Mouse (Mus musculus) megakaryocyte progenitor cell, adult 5-6 weeks (primary cell): ENCODE data around the gene Gm28047. TPM values are rescaled to one million over a fixed set of nuclear protein-coding genes. Genes with fewer than 3 reads are reported as not detected.

Experiments used
- ATAC-seq: replicated peaks from 2 replicates; pipeline ENCODE4 v1.8.0; 2016; ENCODE audit warnings: mild to moderate bottlenecking, moderate TSS enrichment, inconsistent platforms; ENCODE audit not compliant: poor library complexity
- total RNA-seq, 2 experiments: library from RNA; stranded (forward) in 1 of 2; stranded (reverse) in 1 of 2; fragments of 157-497, 149-512 nt in 1 of 2; fragments of 200-1000 nt in 1 of 2; gene quantifications; 2 replicates each; pipeline versions ENCODE4 v1.2.3 to v1.2.4; 2015 to 2017

The Gm28047 gene
- total RNA-seq, 2 experiments from 2014 or later, result not detected

GRCm38 (mm10) chr15:102555581-102555980 is 69.3 kb downstream of the Gm28047 start:
- ATAC-seq, result no peak

DNA sequence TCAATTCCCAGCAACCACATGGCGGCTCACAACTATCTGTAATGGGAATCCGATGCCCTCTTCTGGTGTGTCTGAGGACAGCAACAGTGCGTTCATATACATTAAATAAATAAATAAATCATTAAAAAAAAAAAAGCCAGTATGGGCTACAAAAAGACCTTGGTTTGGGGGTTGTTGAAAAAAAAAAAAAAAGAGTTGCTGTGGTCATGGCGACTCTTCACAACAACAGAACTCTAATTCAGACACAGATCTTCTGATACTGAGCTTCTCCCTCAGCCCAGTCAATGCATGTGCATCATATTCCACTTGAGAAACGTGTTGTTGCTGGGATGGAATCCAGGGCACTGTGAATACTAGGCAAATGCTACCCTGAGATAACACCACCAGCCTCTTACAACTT is 72.3 kb downstream of the Gm28047 start:
- no peak for ATAC-seq

- no peak for ATAC-seq
Observed at GRCm38 (mm10) chr15:102547478-102547877, 77.4 kb downstream of the Gm28047 start.

GRCm38 (mm10) chr15:102546677-102547427 is 78.0 kb downstream of the Gm28047 start:
- ATAC-seq, result no peak

DNA sequence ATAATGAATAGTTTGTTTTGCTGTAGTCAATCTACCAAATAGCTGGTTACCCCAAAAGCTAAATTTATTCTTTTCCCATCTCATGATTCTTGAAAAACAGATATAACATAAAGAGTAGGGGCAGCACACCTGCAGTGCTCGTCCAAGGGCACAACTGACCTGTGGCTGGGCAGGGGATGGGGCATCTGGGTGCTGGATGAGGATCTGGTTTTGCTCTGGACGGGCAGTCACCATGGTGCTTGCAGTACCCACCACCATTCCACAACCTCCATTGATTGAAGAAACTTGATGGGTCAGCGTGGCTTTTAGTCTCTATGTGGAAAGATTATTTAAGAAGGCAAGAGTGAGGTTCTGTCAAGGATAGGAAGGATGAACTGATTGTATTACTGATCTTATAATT is 78.6 kb downstream of the Gm28047 start:
- ATAC-seq, result no peak

DNA sequence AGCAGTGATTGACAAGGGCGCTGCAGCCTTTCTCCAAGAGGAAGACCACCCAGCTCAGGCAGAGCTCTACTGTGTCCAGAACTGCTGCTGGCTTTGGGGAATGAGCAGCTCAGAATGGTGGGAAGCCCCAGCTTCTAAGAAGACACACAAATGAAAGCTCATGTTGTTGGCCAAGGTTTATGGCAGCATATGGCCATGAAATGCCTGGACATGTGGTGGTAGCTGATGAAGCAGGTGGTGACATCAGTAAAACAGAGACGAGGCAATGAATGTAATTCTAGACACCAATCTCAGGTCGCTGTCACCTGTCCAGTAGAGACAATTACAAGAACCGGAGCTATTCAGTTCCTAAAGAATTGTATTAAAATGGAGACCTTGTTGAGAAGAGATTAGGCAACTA is 80.1 kb downstream of the Gm28047 start:
- no peak for ATAC-seq

DNA sequence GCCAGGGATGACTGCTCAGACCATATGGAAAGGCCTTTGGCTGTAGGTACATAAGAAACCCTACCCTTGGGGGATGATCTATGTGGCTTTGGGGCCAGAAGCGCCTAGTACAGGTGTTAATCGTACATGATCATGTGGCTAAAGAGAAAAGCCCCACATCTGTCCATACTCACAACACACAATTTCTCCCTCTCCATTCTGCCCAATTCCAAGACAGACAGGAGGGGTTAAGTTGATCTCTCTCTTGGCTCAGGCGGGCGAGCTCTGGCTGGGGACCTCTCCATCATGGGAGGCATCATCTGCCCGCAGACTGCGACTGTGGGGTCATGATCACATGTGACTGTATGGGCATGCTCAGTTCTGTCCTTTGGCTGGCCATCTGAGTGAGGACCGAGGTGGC is 90.9 kb downstream of the Gm28047 start:
- no peak for ATAC-seq

DNA sequence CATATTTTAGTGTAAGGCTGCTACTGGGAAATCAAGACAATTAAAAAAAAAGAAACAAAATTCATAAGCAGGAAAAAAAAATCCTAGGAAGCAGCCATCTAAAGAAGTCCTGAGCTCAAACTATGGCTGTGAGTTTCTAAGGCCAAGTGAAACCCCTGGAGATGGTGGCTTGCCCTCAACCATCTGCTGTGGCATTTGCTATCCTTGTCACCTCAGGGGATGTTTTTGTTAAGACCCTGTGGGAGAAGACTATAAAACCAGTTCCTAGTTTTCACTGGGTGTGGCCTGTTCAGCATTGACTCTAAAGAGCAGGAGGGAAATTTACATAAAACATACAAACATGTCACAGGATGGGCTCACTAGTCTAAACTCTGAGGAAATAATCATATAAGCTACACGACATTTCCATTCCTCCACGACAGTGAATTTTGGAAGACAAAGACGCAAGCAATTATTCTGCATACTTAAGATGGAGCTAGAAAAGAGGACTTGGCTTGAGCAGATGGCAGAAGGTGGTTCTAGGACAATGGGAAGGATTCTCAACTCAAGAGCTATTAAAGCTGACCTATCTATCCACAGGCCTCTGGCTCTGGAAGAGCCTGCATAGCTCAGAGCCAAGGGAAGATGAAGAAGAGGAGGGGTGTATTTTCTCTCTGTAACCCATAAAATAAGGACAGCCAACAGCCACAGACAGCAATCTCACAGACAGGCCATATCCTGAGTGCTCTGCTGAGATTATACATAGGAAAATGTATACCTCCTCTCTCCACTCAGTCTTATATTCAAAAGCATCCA is 92.6 kb downstream of the Gm28047 start:
- no peak for ATAC-seq

DNA sequence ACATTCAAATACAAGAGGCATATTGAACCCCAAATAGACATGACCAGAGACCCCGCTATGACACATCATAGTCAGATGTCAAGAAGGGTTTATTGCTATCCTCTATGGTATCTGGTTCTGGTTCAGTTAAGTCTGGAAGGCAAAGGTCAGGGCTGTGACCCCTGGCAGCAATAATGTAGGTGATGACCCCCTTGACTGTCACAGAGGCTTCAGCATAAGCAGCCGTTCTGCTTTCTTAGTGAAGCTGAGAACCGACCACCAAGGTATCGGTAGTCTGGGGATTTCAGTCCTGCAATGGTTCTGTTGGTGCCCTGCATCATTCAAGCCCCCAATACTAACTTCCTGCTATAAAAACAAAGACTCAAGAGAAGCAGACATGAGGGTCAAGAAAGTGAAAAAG is 93.3 kb downstream of the Gm28047 start:
- no peak for ATAC-seq

DNA sequence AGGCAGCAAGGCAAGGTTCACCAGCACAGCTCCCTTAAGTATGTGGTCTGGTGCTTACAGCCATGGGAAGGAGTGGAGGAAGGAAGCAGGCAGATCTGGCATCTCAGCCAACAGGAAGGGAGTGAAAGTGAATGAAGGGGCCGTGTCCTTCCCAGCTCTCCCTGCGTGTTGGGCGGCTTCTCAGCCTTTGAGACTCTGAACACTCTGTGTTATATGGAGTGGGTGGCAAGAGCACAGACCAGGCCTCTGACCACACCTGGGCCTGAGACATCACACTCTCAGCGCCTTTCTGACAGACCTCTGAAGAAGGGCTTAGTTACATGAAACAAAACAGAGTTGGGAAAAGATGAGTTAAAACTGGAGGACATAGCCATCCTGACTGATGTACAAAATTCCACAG is 94.3 kb downstream of the Gm28047 start:
- no peak for ATAC-seq

DNA sequence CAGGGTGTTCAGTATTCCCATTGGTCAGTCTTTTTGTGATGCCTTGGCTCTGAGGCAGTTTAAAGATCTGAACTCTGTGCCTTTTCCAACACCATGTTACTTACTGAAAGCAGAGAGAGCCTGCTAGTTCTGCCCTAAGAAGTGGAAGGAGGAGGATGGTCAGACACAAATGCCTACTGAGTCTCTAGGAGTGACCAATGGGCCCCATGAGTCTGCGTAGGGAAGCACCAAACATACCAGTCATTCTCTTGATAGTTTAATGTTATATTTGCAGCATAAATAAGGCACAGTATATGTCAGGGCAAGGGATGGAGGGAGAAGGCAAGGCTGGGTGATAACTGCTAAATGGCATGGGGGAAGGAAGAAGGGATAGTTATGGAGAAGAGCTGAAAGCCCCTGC is 96.5 kb downstream of the Gm28047 start:
- ATAC-seq, result no peak

- ATAC-seq, result peak; percentile 70
Observed at GRCm38 (mm10) chr15:102527936-102528335, 96.9 kb downstream of the Gm28047 start.

DNA sequence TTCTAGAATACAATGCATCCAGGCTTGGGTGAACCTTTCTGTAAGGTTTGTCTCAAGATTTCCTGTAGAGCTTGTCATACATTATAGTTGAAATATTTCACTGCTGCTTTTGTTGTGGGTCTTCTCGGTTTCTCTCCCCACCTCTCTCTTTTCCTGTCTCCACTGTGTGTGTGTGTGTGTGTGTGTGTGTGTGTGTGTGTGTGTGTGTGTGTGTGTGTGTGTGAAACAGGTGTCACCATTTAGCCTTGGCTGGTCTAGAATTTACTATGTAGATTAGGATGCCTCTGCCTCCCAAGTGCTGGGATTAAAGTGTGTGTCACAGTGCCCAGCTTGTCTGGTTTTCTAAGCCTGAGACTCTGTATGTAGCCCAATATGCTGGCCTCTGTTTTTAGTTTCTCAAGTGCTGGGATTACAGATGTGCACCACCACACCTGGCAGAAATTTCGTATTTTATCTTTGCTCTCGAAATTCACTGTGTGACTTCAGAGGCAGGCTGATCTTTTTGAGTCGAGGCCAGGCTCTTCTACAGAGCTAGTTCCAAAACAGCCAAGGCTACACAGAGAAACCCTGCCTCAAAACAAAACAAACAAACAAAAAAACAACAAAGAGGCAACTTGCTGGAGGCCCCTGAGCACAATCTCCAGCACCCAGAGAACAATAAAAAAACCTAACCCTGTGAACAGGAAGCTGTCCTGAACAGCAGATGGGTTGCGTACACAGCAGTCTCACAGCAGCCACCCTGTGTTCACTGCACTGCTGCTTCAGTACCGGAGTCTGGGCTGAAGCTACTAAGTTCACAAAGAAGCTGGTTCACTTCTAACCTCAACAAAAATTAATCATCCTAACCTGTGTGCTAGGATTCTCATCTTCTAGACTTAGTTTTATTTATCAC is 98.5 kb downstream of the Gm28047 start:
- ATAC-seq, result no peak

GRCm38 (mm10) chr15:102524892-102525485 is 99.9 kb downstream of the Gm28047 start, which contains the start of gene Npff:
Gene Npff, minus strand, starts transcription at chr15:102524942.
- ATAC-seq, result peak; percentile 91

DNA sequence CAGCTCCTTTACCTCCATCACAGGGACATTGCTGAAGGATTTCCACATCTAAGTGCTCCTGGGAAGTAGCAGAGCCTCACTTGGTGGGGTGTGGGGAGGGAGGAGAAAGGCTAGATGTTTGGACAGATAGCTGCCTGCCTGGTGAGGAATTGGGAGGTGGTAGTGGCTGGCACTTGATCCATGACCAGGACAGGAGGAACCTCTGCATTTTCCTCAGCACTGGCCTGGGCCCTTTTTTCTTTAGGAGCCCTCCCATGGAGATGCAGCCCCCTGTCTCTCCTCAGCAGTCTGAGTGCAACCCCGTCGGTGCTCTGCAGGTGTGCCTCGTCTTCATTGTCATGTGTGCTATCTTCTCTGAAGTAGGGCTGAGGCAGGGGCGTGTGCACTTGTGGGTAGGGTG is 103.4 kb downstream of the Gm28047 start:
- ATAC-seq, result no peak

GRCm38 (mm10) chr15:102520416-102520815 is 104.5 kb downstream of the Gm28047 start:
- no peak for ATAC-seq

DNA sequence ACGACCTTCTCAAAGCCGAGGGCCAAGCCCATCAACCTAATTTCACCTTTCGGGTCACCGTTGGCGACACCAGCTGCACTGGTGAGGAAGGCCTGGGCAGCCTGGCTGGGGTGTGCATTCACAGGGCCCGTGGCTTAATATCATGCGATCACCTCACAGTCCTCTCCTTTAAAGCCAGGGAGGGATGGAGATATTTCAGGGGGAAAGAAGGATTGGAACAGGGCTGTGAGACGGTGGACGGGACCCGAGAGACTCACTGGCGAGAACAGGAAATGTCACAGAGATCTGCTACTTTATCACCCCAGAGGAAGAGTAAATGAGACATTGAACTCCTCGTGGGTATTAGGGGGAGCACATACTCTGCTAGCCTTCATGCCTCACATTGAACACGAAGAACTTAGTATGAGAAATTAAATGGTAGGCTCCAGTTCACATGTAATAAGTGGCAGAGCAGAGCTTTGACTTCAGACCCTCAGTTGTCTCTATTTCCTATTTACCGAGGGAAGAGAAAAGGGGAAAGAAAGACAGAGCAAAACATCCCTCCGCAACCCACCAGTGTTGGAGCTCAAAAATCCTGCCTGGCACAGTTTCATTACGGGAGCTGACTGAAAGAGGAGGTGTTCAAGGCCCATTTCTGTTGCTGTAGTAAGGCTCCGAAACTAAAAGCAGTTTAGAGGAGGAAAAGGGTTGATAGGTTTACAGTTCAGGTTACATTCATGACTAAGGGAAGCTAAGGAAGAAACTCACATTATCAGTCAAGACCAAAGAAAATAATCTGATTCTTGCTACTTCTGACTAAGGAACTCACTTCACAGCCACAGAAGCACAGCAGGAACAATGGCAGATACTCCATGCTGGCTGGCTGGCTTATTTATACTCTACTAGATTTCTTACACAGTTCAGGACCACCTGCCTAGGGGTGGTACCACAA is 105.4 kb downstream of the Gm28047 start:
- no peak for ATAC-seq

DNA sequence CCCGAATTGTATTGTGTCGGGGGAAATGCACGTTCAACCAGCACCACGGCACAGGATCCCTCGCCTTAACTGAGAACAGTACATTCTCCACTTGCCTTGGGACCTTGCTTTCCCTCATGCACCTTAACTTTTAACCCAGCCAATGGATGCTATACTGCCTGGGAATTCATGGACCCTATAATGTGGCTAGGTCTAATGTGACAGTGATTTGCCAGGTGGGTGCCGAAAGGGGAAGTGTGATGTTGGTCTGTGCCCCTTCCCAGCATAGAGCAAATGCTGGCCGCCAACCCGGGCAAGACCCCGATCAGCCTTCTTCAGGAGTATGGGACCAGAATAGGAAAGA is 106.0 kb downstream of the Gm28047 start:
- ATAC-seq, result no peak

DNA sequence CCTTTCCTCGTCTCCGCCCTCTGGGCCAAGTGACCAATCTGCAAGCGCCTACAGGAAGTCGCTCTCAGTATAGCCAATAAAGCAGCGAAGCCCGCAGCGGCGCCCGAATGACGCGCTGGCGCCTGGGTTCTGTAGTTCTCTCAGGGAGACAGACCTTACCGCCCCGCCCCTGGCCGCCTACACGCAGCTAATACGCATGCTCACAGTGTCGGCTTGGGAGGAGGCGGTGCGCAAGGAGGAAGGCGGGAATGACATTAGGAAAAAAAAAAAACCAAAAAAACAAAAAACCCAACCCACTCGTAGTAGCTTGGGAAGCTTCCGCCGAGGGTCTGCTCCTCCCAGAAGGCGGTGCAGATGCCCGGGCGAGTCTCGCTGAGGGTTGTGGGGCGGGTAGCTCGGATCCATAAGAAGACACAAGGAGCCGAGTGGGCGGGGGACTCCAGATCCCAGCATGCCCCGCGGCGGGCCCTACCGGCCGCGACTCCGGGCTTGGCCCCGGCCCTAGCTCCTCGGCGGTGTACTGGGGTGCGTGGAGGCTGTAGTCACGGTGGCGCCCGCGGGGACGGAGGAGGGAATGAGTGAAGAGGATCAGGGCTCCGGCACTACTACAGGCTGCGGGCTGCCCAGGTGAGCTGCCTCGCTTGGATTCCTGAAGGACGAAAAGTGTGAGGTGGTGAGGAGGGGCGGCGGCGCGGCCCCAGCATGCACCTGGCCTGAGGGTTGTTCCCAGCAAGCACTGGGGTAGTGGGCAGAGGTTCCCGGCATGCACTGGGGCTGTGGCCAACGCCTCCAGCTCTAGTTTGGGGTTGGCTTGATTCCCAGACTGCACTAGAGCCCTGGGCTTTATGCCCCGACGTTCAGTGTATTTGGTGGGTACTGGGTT is 106.7 kb downstream of the Gm28047 start, which contains the start of gene Tarbp2:
TSS of gene Tarbp2 (plus strand) at position 217 of the 883 bp plus-strand sequence.
- ATAC-seq, result peak; percentile 75
